Mouse (Mus musculus) midbrain, postnatal 0 days (tissue): ENCODE measurements around the gene Socs7. TPM values are rescaled to one million over a fixed set of nuclear protein-coding genes. Genes with fewer than 3 reads are reported as not detected.
"Not testable (repeated sequence)": the region's sequence is repeated elsewhere in the genome, so short reads cannot be mapped to it uniquely, and the experiment has no call there.

Experiments used
- ATAC-seq: fragments of 200-750 bp; cut with Nextera tagmentation; 2 replicates; pipeline ENCODE4 v1.8.0; 2017; ENCODE audit warnings: moderate number of reproducible peaks, mild to moderate bottlenecking, moderate TSS enrichment, moderate library complexity; ENCODE audit not compliant: low FRiP score
- DNase-seq: peaks from one replicate; pipeline ENCODE4 v3.0.0-alpha.2; 2015; ENCODE audit warnings: low spot score
- H3K27ac ChIP-seq: fragments of 300-500 bp; sonication (generic); 2 replicates; pipeline ENCODE4 v1.5.1; 2014; ENCODE audit warnings: low read depth, mild to moderate bottlenecking, low read length, mixed read lengths
- H3K27me3 ChIP-seq: fragments of 300-500 bp; sonication (generic); 2 replicates; pipeline ENCODE4 v1.6.1; 2014; ENCODE audit warnings: low read length, control low read depth, mixed read lengths; ENCODE audit not compliant: insufficient read depth
- H3K36me3 ChIP-seq: fragments of 300-500 bp; sonication (generic); 2 replicates; pipeline ENCODE4 v1.6.1; 2014; ENCODE audit warnings: low read length, control low read depth, mixed read lengths; ENCODE audit not compliant: insufficient read depth
- H3K4me1 ChIP-seq: fragments of 300-500 bp; sonication (generic); 2 replicates; pipeline ENCODE4 v1.6.1; 2014; ENCODE audit warnings: mild to moderate bottlenecking, control low read depth, antibody characterized with exemption, low read length, mixed read lengths; ENCODE audit not compliant: insufficient read depth
- H3K4me2 ChIP-seq: fragments of 300-500 bp; sonication (generic); 2 replicates; pipeline ENCODE4 v1.6.1; 2014; ENCODE audit warnings: low read depth, mild to moderate bottlenecking, low read length, mixed read lengths; ENCODE audit not compliant: poor library complexity, severe bottlenecking
- H3K4me3 ChIP-seq: fragments of 300-500 bp; sonication (generic); 2 replicates; pipeline ENCODE4 v1.5.1; 2014; ENCODE audit warnings: low read depth, mild to moderate bottlenecking, low read length, moderate library complexity
- H3K9ac ChIP-seq: fragments of 300-500 bp; sonication (generic); replicated peaks from 2 replicates; pipeline ENCODE4 v1.6.1; 2014; ENCODE audit warnings: mild to moderate bottlenecking, low read length, moderate library complexity, mixed read lengths; ENCODE audit not compliant: poor library complexity, severe bottlenecking
- H3K9me3 ChIP-seq: fragments of 300-500 bp; sonication (generic); 2 replicates; pipeline ENCODE4 v1.6.1; 2016; ENCODE audit warnings: low read length, control low read depth
- CTCF ChIP-seq: IDR thresholded peaks from 2 replicates; pipeline ENCODE4 v1.5.1; 2016; ENCODE audit warnings: antibody characterized with exemption, mild to moderate bottlenecking
- WGBS: fragments of 180-500 bp; shearing (Covaris S2); extraction: QIAGEN DNeasy Blood & Tissue Kit; methylation state at CpG from one replicate; pipeline ENCODE4 v1.1.7; 2014; 5-methylcytosine and 5-hydroxymethylcytosine counted together
- polyA plus RNA-seq: library from polyadenylated mRNA; unstranded; fragments of >200 nt; fragmentation: Nextera tagmentation; extraction: Ambion mirVana; gene quantifications from 2 replicates; pipeline ENCODE4 v1.2.1, GENCODE M21; 2015
- total RNA-seq: library from RNA; depleted of rRNA; stranded (reverse); fragments of >200 nt; gene quantifications from 2 replicates; pipeline ENCODE4 v1.2.3, GENCODE M21; 2014

The Socs7 gene
- total and polyA plus RNA-seq, 2 experiments from 2014 or later: 7.4 to 54.9 TPM

GRCm38 (mm10) chr11:97357663-97358062, 4.7 kb upstream of the Socs7 start:
- H3K4me1 ChIP-seq, H3K4me2 ChIP-seq, ATAC-seq, H3K4me3 ChIP-seq, H3K9me3 ChIP-seq, H3K36me3 ChIP-seq, H3K9ac ChIP-seq, H3K27me3 ChIP-seq, H3K27ac ChIP-seq: not testable (repeated sequence)
- peak; percentile 64 for TF ChIP-seq CTCF
- peak; percentile 65 for DNase-seq
- 14% methylated on average over 4 of the region's 6 CpGs for WGBS

GRCm38 (mm10) chr11:97362649-97362942, 245 bp downstream of the Socs7 start:
- no peaks in the 10 kb centered on the region for H3K9me3 ChIP-seq
- H3K4me2 ChIP-seq: peak overlapping the region; percentile 95
- H3K27ac ChIP-seq: peak overlapping the region; percentile 83
- no peak for TF ChIP-seq CTCF
- under 1% methylated on average over 31 of the region's 39 CpGs for WGBS
- peaks cover 13% of the 10 kb centered on the region for H3K4me1 ChIP-seq
- H3K27me3 ChIP-seq: no peaks in the 10 kb centered on the region
- ATAC-seq: no peak
- H3K4me3 ChIP-seq: peak overlapping the region; percentile 96
- H3K9ac ChIP-seq: peak overlapping the region; percentile 98
- H3K36me3 ChIP-seq: no peaks in the 10 kb centered on the region
- DNase-seq: no peak

- Histone ChIP-seq H3K36me3 (no peaks in the 10 kb centered on the region), H3K4me2 (peak overlapping the region; percentile 95), H3K27me3 (no peaks in the 10 kb centered on the region), H3K9me3 (no peaks in the 10 kb centered on the region), H3K27ac (peak overlapping the region; percentile 83), H3K9ac (peak overlapping the region; percentile 98), H3K4me1 (peaks cover 13% of the 10 kb centered on the region), H3K4me3 (peak overlapping the region; percentile 96)
- WGBS: under 1% methylated on average over 39 of the region's 49 CpGs
- DNase-seq (no peak), ATAC-seq (no peak)
- TF ChIP-seq CTCF: no peak
Observed at GRCm38 (mm10) chr11:97362943-97363643, 742 bp downstream of the Socs7 start.

GRCm38 (mm10) chr11:97363644-97363995, 1.3 kb downstream of the Socs7 start:
- WGBS: 0% methylated on average over 7 of the region's 7 CpGs
- H3K9ac ChIP-seq: peak overlapping the region; percentile 98
- H3K36me3 ChIP-seq: no peaks in the 10 kb centered on the region
- no peaks in the 10 kb centered on the region for H3K9me3 ChIP-seq
- H3K27ac ChIP-seq: 0 out of 2 replicates have a peak overlapping the region, but pooled peaks have one; percentile 83
- DNase-seq: no peak
- no peak for ATAC-seq
- peak overlapping the region; percentile 95 for H3K4me2 ChIP-seq
- H3K27me3 ChIP-seq: no peaks in the 10 kb centered on the region
- H3K4me1 ChIP-seq: peaks cover 13% of the 10 kb centered on the region
- H3K4me3 ChIP-seq: peak overlapping the region; percentile 96
- no peak for TF ChIP-seq CTCF

- Histone ChIP-seq H3K4me2 (peak overlapping the region; percentile 95), H3K4me3 (peak overlapping the region; percentile 96; the same call in 1 of the 2 replicates), H3K27me3 (no peaks in the 10 kb centered on the region), H3K4me1 (peaks cover 13% of the 10 kb centered on the region), H3K36me3 (no peaks in the 10 kb centered on the region), H3K27ac (no peak overlapping the region), H3K9ac (no peak overlapping the region), H3K9me3 (no peaks in the 10 kb centered on the region)
- TF ChIP-seq CTCF: no peak
- WGBS: 57% methylated on average over 1 of the region's 1 CpGs
- ATAC-seq (no peak), DNase-seq (no peak)
Observed at GRCm38 (mm10) chr11:97365556-97365955, 3.2 kb downstream of the Socs7 start.

GRCm38 (mm10) chr11:97368501-97368900, 6.2 kb downstream of the Socs7 start:
- H3K4me2 ChIP-seq: no peak overlapping the region
- peaks cover 13% of the 10 kb centered on the region for H3K4me1 ChIP-seq
- H3K36me3 ChIP-seq: 0 out of 2 replicates have a peak, but pooled peaks cover 4% of the 10 kb centered on the region
- TF ChIP-seq CTCF: no peak
- no peak overlapping the region for H3K9ac ChIP-seq
- H3K9me3 ChIP-seq: no peaks in the 10 kb centered on the region
- no peak for DNase-seq
- no peak overlapping the region for H3K27ac ChIP-seq
- ATAC-seq: no peak
- 72% methylated on average over 5 of the region's 5 CpGs for WGBS
- H3K4me3 ChIP-seq: no peak overlapping the region
- H3K27me3 ChIP-seq: no peaks in the 10 kb centered on the region
